ENCODE assay signal across 12 mouse cellular contexts in genomic region chr7:144132699-144133387, GRCm38 (mm10).
DNase-seq lines count a peak whose midpoint lies in the region; ATAC-seq and TF ChIP-seq lines count a peak whose summit lies in the region.
"Had no signal": no experiment of that assay in that cellular context is flagged by ENCODE, and none has a peak within 500 bp of the region (broad histone marks: within the 10 kb centered on the region; RNA-seq: fewer than 3 reads in every experiment).

No protein-coding gene starts in this region.

- H3K27me3 ChIP-seq in stomach, postnatal 0 days (ENCODE audit: control insufficient read depth, insufficient read depth, low read length) = no peaks in the 10 kb centered on the region

- peak; percentile 87 for ATAC-seq in frontal cortex, adult (ENCODE audit: low TSS enrichment)
- ATAC-seq in stomach, postnatal 0 days (ENCODE audit: low FRiP score, low TSS enrichment) = no peak

- no peak for TF ChIP-seq CTCF in stomach, postnatal 0 days (IDR thresholded peaks at IDR 0.05; ENCODE audit: low read depth)

- no peak for TF ChIP-seq EP300 in stomach, postnatal 0 days (optimal IDR thresholded peaks at IDR 0.05)

- DNase-seq in frontal cortex, postnatal 25 days (ENCODE audit: low spot score in 2 of 2) = no peak
- DNase-seq in frontal cortex, postnatal 10 days (ENCODE audit: low spot score in 2 of 2) = peak; percentile 24 to 56
- DNase-seq in left cerebral cortex, adult 18-20 months (ENCODE audit: low spot score in 2 of 2) = peak; percentile 34 to 43
- peak; percentile 59 to 61 for DNase-seq in right cerebral cortex, adult 2 months (ENCODE audit: low spot score in 2 of 2)
- no peak for DNase-seq in heart, adult 18-20 months
- DNase-seq in urinary bladder, postnatal 36 days (ENCODE audit: low spot score in 2 of 2) = no peak
- DNase-seq in stomach, postnatal 0 days (ENCODE audit: low spot score) = no peak
- DNase-seq: gastrocnemius, postnatal 14 days; heart, postnatal 10 days; kidney, postnatal 36 days had no signal

- H3K4me2 ChIP-seq in stomach, postnatal 0 days (replicated peaks; ENCODE audit: low read depth) = no peak overlapping the region

- H3K9ac ChIP-seq in stomach, postnatal 0 days (ENCODE audit: low read length) = no peak overlapping the region
- H3K9ac ChIP-seq: liver, embryonic 14.5 days had no signal

- no peaks in the 10 kb centered on the region for H3K36me3 ChIP-seq in stomach, postnatal 0 days (ENCODE audit: control insufficient read depth, insufficient read depth, low read length)

- no peaks in the 10 kb centered on the region for H3K4me1 ChIP-seq in stomach, postnatal 0 days (replicated peaks; ENCODE audit: control insufficient read depth, insufficient read depth)

- no peak overlapping the region for H3K4me3 ChIP-seq in stomach, postnatal 0 days (ENCODE audit: low read depth, low read length)

- 74% methylated on average over 22 of the region's 22 CpGs for WGBS in stomach, postnatal 0 days

- H3K9me3 ChIP-seq in stomach, postnatal 0 days (ENCODE audit: control insufficient read depth, low read length) = no peaks in the 10 kb centered on the region

- H3K27ac ChIP-seq in stomach, postnatal 0 days (replicated peaks) = no peak overlapping the region
- H3K27ac ChIP-seq: liver, embryonic 14.5 days had no signal

Comparison
In these comparisons a context has a peak if more than half of its experiments do, and no peak if none do; other contexts are left out.
1. DNase-seq: peak in frontal cortex, postnatal 10 days (2 of 2), left cerebral cortex, adult 18-20 months (2 of 2) and right cerebral cortex, adult 2 months (2 of 2); none in frontal cortex, postnatal 25 days (0 of 2), heart, adult 18-20 months (0 of 2), urinary bladder, postnatal 36 days (0 of 2) and stomach, postnatal 0 days (single experiment).